Mouse (Mus musculus) ES-CJ7 (cell line): ENCODE data around the gene Ccr10.
A peak's percentile ranks its signal among the peaks of the same experiment; 100 is the strongest.

Experiments used
- DNase-seq: peaks from one replicate; pipeline ENCODE4 v3.0.0; 2011; ENCODE audit warnings: low read depth, low spot score

Gene Ccr10

DNA sequence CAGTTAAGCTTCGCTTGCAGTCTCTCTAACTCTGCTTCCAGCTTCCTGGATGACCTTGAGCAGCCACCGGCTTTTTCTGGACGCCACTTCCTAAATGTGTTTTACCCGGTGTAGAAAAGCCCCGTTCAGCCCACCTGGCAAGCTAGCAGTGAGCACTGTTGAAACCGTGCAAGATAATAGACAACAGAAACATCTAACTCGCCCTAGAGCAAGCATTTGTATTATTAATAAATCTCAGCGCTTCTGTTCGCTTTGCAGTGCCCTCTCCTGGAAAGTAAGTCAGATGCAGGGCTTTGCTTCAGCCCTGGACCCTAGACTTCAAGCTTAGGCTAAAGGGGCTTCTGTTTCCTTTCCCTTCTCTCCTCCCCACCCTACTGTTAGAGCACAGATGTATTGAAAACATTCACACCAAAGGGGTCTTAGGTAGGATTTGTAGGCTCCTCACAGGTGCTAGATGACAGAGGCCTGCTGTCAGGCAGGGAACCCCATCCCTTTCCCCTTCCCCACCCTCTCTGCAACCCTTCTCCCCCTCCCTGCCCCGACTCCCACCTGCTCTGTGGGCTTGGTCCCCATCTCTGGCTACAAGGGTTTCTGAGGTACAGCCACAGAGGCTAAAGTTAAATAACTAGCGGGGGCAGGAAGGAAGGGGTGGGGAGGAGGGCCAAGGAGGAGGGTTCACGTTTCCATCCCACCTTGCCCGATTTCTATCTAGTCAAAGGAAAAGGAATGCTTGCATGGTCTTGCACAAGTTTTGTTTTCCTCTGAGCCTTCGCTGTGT is at the start of gene Ccr10:
Gene Ccr10 (minus strand): TSS at position 593 of the 778 bp plus-strand sequence.
- DNase-seq, result no peak

- DNase-seq, result no peak
Measured at GRCm38 (mm10) chr11:101224337-101224736, 49.1 kb upstream of the Ccr10 start.

DNA sequence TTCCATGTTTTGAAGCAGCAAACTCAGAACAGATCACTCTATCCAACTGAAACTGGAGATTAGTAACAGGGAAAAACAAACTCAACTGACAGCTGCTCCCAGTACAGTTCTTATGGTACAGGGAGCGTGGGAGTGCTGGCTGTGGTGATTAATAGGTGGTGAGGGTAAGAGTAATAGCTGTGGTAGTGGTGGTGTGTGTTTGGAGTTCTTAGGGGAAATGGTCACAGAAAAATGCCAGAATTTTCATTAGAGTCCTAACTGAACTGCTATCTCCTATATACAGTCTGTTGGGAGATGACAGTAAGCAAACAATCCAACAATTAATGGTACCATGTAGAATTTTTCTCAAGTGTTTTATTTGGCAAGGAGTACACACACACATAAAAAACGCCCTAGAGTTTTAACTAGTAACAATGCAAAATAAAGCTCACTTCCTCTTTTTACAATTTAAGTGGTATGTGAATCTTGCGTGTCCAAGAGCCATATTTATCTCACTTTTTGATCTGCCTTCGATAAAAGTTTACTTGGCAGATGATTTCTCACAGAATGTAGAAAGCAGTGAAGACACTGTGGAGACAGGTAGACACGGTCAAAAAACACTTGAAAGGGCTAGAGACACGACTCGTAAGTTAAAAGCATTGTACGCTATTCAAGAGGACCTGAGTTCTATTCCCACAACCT is 46.2 kb upstream of the Ccr10 start:
- DNase-seq, result no peak

DNA sequence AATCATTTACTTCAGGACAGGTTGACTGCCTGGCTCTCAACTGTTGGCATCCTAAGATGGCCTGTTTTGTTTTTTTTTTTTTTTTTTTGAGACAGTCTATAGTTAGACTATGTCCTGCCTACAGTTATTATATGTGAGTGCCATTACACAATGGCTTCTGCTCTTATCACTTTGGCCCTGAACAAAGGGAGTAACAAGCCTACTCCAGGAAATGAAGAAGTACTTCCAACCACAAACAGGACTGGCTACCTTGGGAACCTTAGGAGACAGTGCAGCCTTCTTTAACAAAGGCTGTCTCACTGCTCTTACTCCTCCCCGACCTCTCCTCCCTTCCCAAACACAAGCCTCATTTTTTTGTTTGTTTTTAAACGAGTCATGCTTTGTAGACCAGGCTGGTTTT is 45.6 kb upstream of the Ccr10 start:
- DNase-seq, result no peak

DNA sequence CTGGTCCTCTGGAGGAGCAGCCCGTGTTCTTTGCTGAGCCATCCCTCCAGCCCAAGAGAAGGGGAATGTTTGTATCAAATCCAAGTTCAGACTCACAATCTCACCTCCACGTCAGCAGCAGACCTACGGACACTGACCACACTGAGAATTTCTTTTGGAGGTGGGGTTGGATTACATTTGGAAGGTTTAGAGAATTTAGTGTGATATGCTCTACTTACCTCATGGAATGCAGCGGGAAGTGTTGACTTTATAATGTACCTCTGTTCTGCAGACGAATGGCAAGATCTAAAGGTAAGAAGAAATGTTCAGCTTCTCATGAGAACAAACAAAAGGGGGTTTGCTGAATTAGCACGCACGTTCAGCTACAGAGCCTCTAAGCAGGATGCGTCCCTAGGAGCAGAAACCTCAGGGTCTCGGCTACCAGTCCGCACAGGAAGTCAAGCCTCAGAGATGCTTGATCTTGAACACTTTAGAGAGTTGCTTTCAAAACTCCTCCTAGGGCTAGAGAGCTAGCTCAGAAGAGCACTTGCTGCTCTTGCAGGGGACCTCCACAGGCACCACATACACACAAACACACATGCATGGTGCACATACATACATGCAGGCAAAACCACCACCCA is 43.3 kb upstream of the Ccr10 start:
- DNase-seq, result no peak

GRCm38 (mm10) chr11:101216936-101217335 is 41.7 kb upstream of the Ccr10 start:
- DNase-seq, result no peak

DNA sequence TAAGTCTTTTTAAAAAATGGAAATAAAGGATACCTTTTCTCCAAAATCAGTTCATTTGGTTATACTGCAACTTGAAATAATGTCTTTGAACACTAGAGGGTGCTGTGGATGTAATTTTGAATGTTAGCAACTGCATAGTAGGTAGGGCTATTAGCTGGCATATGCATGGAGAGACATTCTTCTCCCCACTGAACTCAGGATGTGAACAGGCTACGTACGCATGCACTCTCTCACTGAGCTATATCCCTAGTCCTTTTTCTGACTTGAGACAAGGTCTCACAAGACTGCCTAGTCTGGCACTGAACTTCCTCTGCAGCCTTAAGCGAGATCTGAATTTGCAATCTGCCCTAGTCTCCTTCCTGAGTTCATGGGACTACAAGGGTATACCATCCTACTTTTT is 36.7 kb upstream of the Ccr10 start:
- peak; percentile 73 for DNase-seq

DNA sequence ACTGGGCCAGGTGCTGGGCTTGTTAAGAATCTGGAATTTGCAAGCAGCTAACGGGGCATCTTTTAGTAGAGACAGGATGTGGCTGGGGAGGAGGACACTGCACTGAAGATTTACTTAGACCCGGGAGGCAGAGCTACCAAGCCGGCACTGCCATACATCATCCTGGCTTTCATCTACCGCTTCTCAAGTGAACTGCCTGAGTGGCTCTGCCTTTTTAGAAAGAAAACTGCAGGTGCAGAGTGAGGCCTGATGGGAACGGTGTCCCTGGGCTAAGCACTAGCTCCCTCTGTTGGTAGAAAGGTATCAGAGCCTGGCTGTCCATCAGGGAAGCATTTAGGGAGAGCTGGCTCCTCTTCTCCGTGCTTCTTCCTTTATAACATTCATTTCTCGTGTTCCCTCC is 25.7 kb upstream of the Ccr10 start:
- peak; percentile 69 for DNase-seq

DNA sequence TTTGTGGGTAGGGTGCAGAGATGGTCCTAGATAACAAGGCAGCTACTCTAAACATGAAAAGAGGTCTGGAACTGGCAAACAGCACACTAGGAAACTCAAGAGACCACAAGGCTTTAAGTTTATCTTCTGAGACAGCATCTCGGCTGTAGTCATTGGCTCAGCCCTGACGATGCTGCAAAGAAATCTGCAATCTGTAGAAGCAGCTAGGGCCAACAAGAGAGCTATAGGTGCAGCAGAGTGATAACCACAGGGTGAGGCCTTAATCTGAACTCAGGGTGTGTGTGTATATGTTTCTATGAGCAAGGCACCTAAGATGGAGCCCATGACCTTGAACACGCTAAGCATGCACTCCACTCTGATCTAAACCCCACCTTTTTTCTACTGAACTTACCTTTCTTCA is 24.3 kb upstream of the Ccr10 start:
- no peak for DNase-seq

DNA sequence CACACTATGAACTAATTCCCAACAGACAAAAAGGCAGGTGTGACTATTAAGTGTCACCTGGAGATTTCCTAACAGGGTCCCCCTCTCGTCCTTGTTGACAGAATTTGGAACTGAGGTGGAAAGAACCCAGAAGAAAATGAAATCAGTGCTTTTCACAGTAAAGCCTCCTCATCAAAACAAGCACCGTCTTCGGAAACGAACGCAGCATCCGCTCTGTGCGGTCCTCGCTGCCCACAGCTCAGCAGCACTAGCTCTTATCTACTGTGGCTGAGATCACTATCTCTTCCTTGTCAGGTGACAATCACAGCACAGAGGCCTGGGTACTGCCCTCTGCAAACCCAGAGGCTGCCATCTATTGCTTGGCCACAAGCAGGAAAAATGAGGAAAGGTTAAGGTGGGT is 20.9 kb upstream of the Ccr10 start:
- no peak for DNase-seq

DNA sequence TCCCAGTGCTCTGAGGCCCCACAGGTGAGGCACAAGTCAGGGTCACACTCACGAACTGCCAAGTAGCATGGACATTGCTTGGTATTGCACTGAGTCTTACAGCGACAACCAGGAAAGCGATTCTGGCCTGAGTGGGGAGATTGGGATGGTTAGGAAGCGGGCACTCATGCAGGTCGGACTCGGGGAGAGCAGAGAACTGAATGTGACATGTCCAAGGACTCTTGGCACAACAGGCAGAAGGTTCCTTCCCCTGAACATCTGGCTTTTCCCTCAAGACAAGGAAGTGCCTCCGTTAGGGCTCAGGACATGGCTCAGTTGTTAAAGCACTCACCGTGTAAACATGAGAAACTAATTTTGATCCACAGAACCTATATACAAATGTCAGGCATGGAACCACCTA is 20.3 kb upstream of the Ccr10 start:
- DNase-seq, result no peak

DNA sequence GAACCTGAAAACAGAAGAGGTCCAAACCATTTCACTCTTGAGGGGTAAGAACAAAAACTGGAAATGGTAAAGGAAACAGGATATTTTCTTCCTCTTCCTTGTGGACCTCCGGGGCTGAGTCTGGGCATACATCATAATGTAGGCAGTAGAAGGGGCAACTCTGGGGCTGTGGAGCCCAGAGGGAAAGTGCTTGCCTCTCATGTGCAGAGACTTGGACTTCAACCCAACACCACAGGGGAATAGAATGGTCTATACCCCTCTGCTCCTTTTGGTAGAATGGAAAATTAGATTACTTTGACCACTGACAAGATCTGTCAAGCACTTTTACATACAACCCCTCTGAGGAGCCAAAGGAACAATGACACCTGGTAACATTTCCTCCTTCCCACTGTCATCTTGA is 19.9 kb upstream of the Ccr10 start:
- no peak for DNase-seq

- no peak for DNase-seq
Measured at GRCm38 (mm10) chr11:101194643-101195042, 19.4 kb upstream of the Ccr10 start.

- no peak for DNase-seq
Measured at GRCm38 (mm10) chr11:101194137-101194536, 18.9 kb upstream of the Ccr10 start.

DNA sequence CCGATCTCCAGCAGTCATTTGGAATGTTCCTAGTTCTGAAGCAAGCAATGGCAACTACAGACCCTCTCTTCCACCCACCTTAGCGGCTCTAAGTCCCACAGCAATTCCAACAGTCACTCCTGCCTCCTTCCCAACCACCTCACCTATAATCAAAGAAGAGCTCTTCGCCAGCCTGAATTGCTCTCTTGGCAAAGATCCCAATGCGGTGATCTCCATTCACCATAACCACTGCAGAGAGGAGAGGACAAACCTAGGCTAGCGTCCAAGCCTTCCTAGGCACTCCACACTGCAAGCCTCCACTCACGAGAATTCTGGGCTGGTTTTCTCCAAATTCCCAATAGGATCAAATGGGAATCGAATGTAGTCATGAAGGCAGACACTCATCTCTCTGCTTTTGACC is 17.8 kb upstream of the Ccr10 start:
- no peak for DNase-seq

DNA sequence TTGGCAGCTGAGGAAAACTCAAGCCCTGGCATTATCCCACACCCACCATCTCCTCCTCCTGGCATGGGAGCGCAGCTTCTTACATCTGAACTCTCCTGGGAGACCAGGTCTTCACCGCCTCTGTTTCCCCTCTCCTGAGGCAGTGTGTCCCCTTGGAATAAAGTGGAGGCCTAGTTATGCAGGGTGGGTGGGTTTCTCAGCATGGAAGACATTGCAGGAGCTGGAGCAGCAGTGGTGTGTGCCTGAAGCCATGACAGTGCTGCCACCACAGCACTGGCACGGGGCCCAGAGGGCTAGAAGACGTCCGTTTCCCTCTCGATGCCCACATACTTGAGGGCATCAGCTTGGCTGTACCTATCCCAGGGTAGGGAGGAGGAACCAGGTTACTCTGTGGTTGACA is 17.4 kb upstream of the Ccr10 start:
- DNase-seq, result no peak

GRCm38 (mm10) chr11:101191919-101192470 is 16.8 kb upstream of the Ccr10 start:
- no peak for DNase-seq

DNA sequence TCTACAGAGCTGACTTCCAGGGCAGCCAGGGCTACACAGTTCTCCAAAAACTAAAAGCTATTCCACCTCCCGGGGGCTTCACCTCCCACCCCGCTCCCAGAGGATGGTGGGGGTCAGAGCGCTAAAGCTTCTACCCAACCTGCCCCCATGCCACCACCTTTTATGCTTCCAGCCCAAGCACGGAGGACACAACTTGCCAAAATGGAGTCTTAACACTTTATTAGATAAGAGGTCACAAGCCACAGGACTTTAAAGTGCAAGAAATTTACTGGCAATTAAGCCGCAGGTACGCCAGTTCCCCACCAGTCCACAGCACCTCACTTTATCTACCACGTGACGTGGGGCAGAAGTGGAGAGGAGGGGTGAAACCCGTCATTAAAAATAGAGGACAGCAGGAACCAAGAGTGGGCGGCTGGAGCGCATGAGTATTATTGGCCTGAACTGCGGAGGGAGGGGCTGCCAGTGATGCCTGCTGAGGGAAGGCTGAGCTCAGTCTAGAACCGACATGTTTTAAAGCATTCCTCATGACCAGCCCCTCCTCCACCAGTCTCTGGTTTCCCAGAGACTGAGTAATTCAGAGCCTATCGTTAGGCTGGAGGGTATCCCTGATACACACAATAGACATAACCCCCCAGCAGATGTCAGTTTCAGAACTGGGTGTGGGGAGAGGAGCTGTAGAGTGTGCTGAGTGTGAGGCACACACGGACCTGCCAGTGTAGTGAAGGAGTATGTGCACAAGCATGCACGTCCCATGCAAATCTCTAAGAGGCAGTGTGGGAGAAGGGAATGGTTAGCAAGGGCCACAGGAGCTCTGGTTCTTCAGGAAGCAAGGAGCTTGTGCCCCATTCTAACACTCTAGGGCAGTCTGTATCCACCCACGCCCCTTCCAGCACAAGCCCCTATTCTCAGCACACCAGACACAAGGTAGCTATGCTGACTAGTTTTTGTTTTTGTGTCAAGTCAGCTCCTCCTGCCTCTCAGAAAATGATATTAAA is 16.0 kb upstream of the Ccr10 start:
- no peak for DNase-seq

GRCm38 (mm10) chr11:101190181-101190912 is 15.1 kb upstream of the Ccr10 start:
- DNase-seq, result no peak

GRCm38 (mm10) chr11:101189495-101190180 is 14.4 kb upstream of the Ccr10 start:
- no peak for DNase-seq
